Mouse (Mus musculus) brain, embryonic 14.5 days (tissue): ENCODE results near the gene Edc4.

ENCODE experiments used
- CTCF ChIP-seq: fragments of 200-500 bp; IDR thresholded peaks from 2 replicates; pipeline ENCODE4 v1.5.1; 2012; ENCODE audit warnings: inconsistent platforms, mild to moderate bottlenecking, moderate library complexity, borderline replicate concordance; ENCODE audit not compliant: insufficient read depth, insufficient read length; ENCODE audit errors: extremely low read depth
- POLR2A ChIP-seq: fragments of 200-500 bp; IDR thresholded peaks from 2 replicates; pipeline ENCODE4 v1.6.1; 2012; ENCODE audit warnings: mild to moderate bottlenecking, inconsistent platforms, borderline replicate concordance; ENCODE audit not compliant: poor library complexity, insufficient read depth, insufficient read length, severe bottlenecking; ENCODE audit errors: extremely low read depth

DNA sequence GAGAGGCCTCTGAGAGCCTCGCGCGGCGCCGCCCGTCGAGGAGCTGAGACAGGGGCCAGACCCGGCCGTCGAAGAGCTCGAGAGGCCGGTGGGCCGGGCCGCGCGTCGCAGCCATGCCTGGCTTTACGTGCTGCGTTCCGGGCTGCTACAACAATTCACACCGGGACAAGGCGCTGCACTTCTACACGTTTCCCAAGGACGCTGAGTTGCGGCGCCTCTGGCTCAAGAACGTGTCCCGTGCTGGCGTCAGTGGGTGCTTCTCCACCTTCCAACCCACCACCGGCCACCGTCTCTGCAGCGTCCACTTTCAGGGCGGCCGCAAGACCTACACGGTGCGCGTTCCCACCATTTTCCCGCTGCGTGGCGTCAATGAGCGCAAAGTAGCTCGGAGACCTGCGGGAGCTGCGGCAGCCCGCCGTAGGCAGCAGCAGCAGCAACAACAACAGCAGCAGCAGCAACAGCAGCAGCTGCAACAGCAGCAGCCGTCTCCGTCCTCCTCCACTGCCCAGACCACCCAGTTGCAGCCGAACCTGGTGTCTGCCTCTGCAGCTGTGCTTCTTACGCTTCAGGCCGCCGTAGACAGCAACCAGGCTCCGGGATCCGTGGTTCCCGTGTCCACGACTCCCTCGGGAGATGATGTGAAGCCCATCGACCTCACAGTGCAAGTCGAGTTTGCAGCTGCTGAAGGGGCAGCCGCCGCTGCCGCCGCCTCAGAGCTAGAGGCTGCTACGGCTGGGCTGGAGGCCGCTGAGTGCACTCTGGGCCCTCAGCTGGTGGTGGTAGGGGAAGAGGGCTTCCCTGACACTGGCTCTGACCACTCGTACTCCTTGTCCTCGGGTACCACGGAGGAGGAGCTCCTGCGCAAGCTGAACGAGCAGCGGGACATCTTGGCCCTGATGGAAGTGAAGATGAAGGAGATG is 25.2 kb upstream of the Edc4 start:
- TF ChIP-seq CTCF (no peak), POLR2A (no peak)
